Mouse (Mus musculus) cerebral cortex, adult 2 months (tissue): ENCODE data around the gene Cbs.

Experiments used
- WGBS: fragments of 180-500 bp; shearing (Covaris S2); methylation state at CpG from one replicate; pipeline ENCODE4 v1.1.7; 2018; 5-methylcytosine and 5-hydroxymethylcytosine counted together

Gene Cbs

DNA sequence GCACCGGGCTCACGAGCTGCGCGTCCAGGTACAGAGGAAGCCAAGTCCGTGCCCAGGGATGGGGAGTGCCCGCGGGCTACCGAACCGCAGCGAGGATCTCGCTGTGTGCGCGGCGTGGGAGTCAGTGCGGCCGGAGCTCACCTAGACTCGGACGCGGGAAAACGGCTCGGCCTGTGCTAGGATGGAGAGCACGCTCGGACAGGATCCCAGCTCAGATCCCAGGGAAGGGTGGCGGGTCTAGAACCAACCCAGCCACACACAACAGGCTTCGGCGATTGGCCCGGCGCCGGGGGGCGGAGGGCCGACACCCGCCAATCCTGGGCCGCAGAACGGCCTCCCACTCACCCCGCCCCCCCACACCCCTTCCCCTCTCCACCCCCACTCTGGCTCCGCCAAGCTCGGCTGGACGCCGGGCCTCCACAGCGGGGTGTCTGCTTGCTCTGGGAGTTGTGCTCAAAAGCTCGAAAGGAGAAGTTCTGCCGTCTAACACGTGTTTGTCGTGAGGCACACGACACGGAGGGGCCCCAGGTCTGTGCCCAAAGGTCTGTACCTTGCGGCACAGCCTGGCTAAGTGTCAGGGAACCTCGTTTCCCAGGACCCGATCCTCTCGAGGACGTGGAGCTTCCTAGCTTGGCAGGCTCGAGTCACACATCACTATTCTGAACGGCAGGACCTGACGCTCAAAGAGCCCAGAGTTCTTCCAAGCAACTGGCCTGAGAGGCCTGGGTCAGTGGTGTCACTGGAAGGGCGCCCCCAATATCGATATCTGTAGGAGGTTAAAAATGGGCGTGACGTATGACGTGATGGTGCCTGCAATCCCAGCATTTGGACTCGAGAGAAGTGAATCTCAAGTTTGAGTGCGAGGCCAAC, at the start of gene Cbs:
Gene Cbs, minus strand, starts transcription at position 297 of the 870 bp plus-strand sequence.
- WGBS: 4% methylated on average over 61 of the region's 61 CpGs

- WGBS: 15% methylated on average over 3 of the region's 3 CpGs
These were observed 49.2 kb upstream of the Cbs start for GRCm38 (mm10) chr17:31686225-31686564.

DNA sequence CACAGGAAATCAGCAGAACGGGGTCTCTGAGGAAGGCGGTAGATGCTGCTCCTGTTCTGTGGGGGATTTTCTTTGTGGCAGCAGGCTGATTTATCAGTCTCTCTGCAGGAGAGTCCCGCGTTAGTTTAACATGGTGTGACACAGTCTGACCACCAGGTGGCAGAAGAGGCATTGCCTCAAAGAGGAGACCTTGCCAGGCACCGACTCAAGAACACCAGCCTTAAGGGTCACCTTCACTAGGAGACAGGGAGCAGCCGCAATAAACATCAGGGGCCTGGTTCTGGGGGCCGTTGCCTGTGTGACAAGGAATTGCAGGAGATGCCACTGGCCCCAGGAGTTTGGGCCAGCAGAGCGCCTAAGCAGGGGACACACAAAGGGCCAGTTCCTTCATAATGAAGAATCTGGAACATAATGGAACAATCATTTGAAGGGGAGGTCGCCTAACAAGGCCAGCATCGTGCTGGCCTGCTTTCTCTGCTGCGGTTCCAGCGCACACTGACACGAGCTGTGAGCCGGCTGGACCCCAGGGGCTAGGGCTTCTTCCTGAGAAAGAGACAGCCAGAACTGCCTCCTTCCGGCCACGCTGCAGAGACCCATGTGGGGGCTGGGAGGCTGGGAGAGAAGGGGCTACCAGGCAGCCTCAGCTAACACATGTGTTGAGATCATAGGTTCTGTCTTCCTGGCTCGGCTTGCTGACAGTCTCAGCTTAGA, 48.6 kb upstream of the Cbs start:
- WGBS: 8% methylated on average over 17 of the region's 17 CpGs

DNA sequence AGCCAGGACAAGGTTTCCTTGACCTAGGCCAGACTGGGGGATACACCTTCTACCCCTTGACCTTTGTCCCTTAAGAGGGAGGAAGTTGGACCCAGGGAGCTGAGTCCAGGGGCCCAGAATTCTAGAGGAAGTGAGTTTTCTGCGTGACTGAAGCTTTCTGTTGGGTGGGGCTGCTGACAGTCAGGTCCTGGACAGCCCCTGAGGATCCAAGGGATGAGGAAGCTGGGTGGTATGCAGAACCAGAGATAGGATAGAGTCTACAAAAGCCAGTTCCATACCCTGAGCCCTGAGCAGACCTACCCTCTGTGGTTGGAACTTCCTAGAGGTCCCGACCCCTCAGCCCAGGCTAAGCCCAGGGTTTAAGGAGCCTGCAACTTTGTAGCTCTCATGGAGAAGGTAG, 43.4 kb upstream of the Cbs start:
- 87% methylated on average over 2 of the region's 2 CpGs for WGBS

- WGBS: 77% methylated on average over 8 of the region's 8 CpGs
These were observed 40.5 kb upstream of the Cbs start, which contains the start of gene Cryaa for GRCm38 (mm10) chr17:31677507-31677906. TSS of gene Cryaa (plus strand) at chr17:31677807.

DNA sequence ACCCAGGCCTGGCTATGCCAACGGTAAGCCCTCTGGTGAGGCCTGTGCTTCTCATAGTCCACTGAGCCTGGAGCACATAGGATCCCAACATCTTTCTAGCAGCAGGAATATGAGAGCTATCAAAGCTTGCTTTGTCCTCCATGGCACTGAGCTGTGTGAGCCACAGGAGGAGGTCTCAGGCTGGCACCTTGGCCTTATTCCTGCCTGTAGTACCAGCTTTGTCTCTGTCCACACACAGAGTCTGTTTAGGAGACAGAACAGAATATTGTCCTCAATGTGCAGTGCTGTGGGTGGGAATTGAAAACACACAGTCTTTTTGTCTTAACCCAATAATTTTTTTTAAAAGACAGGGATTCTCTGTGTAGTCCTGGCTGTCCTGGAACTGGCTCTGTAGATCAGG, 37.4 kb upstream of the Cbs start:
- 76% methylated on average over 1 of the region's 1 CpGs for WGBS

- 94% methylated on average over 12 of the region's 12 CpGs for WGBS
These were observed 35.2 kb upstream of the Cbs start for GRCm38 (mm10) chr17:31672279-31672678.

DNA sequence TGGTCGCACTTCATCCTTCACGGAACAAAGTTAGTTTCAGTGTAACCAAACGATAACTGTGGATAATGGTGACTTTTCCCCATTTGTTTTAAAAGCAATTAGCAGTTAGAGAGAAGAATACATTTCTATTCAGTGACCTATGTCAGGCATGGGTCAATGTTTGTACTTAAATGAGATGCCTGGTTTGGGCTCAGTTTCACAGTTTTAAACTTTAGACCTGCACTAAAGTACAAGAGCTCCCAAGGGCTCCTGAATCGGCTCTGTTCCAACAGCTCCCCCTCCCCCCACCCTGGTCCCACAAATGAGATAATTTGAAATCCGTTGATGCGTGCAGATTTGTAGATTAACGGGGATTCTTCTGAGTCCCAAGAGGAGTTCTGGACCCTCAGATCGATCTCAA, 34.7 kb upstream of the Cbs start:
- WGBS: 85% methylated on average over 8 of the region's 8 CpGs

GRCm38 (mm10) chr17:31670163-31670562, 33.1 kb upstream of the Cbs start:
- 44% methylated on average over 11 of the region's 11 CpGs for WGBS

DNA sequence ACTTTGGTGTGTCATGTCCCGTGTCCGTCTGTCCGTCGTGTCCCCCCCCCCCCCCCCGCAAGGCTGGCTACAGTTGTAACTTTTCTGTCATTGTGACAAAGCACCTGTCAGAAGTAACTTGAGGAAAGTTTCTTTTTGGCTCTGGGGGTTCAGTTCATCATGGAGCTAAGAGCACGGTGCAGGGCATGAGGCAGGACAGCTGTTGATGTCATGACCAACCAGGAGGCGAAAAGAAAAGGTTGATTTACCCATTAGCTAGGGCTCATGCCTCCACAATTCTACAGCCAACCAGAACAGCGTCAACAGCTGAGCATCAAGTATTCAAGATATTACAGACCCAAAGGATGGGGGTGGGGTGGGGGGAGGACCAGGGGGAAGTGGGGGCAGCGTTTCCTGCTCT, 31.3 kb upstream of the Cbs start:
- 78% methylated on average over 9 of the region's 9 CpGs for WGBS

- 13% methylated on average over 4 of the region's 4 CpGs for WGBS
These were observed 27.7 kb upstream of the Cbs start for GRCm38 (mm10) chr17:31664760-31665159.

DNA sequence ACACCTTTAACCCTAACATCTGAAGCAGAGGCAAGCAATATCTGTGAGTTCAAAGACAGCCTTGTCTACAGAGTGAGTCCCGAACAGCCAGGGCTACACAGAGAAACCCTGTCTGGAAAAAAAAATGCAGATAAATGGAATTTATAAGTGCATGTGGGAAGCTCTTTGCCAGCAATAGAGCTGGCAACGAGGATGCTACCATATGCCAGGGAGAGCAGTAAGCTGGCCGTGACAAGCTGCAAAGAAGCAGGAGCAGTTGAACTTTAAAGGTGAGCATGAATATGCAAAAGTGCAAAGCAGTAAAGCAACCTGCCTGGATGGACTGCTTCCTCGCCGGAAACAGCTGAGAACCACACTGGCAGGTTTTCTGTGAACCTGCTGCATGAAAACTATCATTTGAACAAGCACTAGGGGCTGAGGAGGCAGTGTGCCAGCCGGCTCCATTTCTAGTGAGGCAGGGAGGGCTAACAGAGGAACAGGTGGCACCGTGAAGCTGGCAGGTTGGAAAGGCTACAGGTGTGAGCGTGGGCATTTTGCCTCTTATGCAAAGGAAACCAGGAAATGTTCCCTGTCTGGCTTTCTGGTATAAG, 23.7 kb upstream of the Cbs start:
- 37% methylated on average over 8 of the region's 8 CpGs for WGBS

DNA sequence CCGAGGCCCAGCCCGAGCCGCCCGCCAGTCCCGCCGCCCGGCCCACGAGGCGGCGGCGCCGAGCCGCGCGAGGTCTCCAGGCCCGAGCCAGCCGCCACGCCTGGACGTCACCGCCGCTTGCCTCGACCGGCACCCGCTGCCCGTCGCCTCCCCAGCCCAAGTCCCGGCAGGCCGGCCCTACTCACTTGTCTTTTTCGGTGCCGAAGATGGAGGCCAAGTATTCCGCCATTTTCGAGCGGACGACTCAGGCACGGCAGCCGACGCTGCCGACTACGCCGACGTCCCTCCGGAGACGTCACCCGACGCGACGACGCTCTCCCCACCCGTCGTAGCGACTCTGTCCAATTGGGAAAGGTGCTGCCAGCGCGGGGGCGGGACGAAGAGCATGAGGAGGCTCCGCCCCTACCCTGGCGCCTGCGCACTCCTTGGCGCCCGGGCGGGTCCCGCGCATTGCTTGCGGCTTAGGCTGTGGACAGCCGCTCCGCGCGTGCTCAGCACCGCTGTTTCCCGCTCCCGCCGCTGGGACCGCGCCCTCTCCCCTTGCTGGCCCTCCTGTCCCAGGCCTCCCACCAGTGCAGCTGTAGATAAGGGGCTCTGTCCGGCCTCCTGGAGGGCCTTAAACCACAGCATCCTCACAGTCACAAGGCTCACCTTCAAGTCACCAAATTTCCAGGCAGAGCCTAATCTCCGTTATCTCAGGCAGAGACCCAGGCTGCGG, 21.6 kb upstream of the Cbs start, which contains the start of gene U2af1:
Gene U2af1, minus strand, starts transcription at position 425 of the 718 bp plus-strand sequence.
- under 1% methylated on average over 77 of the region's 77 CpGs for WGBS

- under 1% methylated on average over 27 of the region's 27 CpGs for WGBS
These were observed 21.1 kb upstream of the Cbs start for GRCm38 (mm10) chr17:31658136-31658467.

- WGBS: 46% methylated on average over 12 of the region's 12 CpGs
These were observed 20.3 kb upstream of the Cbs start for GRCm38 (mm10) chr17:31657141-31657983.

GRCm38 (mm10) chr17:31656682-31657081, 19.6 kb upstream of the Cbs start:
- 77% methylated on average over 5 of the region's 5 CpGs for WGBS

DNA sequence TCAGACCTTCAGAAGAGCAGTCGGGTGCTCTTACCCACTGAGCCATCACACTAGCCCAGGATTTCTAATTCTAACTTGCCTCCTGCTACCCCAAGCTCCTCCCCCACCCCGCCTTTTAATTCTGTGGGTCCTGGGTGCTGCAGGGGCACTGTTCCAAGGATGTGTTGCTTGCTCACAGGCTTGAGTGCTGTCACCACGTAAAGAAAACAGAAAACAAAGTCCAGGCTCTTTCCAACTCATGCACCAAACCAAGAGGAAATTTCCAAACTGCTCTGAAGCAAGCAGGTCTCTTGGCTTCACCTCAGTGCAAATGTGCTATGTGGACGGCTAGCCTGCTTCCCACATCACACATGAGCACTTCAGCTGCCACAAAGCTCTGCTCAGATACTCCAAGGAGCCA, 18.3 kb upstream of the Cbs start:
- WGBS: 47% methylated on average over 4 of the region's 4 CpGs

DNA sequence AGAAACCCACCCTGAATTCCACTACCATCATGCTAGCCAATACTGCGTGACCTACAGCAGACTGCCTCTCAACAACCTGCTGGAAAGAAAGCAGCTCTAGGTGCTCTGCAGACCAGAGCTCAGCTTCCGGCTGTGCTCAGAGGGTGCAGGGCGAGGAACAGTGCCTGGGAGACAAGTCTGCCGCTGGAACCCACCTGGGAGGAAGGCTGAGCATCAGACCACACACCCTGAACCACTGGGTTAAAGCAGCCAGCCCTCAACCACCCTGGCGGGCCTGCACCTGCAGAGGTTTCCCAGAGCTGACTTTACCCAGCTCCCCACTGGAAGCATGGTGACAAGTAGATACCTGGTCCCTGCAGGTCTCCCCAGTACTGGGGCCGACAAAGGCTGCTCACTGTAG, 16.2 kb upstream of the Cbs start:
- WGBS: 87% methylated on average over 6 of the region's 6 CpGs

- 76% methylated on average over 14 of the region's 14 CpGs for WGBS
These were observed 15.1 kb upstream of the Cbs start for GRCm38 (mm10) chr17:31652152-31652551.

GRCm38 (mm10) chr17:31646199-31647002, 9.4 kb upstream of the Cbs start:
- 95% methylated on average over 5 of the region's 5 CpGs for WGBS
